Mouse (Mus musculus) liver, adult 2 months (tissue): ENCODE data around the gene Mpv17. TPM values are rescaled to one million over a fixed set of nuclear protein-coding genes. Genes with fewer than 3 reads are reported as not detected.

Experiments used
- DNase-seq: peaks from one replicate; pipeline ENCODE4 v3.0.0-alpha.2; 2011; ENCODE audit warnings: low read depth, low spot score; ENCODE audit errors: extremely low read depth
- H3K27ac ChIP-seq: fragments of 200-500 bp; replicated peaks from 2 replicates; pipeline ENCODE4 v1.5.1; 2012; ENCODE audit warnings: low read depth, mild to moderate bottlenecking, control low read depth, inconsistent platforms, low read length; ENCODE audit not compliant: insufficient read depth
- H3K27me3 ChIP-seq: fragments of 200-500 bp; 2 replicates; pipeline ENCODE4 v1.6.1; 2012; ENCODE audit warnings: mild to moderate bottlenecking, moderate library complexity, low read length, inconsistent platforms; ENCODE audit not compliant: control insufficient read depth, insufficient read depth
- H3K36me3 ChIP-seq: fragments of 200-500 bp; 2 replicates; pipeline ENCODE4 v1.6.1; 2012; ENCODE audit warnings: low read length, inconsistent platforms; ENCODE audit not compliant: control insufficient read depth, insufficient read depth
- H3K4me1 ChIP-seq: fragments of 200-500 bp; 2 replicates; pipeline ENCODE4 v1.6.1; 2011; ENCODE audit warnings: low read length; ENCODE audit not compliant: control insufficient read depth, insufficient read depth
- H3K4me3 ChIP-seq: fragments of 200-500 bp; 2 replicates; pipeline ENCODE4 v1.5.1; 2011; ENCODE audit warnings: low read depth, mild to moderate bottlenecking, control low read depth, low read length, moderate library complexity; ENCODE audit not compliant: insufficient read depth
- H3K79me2 ChIP-seq: fragments of 200-500 bp; 2 replicates; pipeline ENCODE4 v1.6.1; 2012; ENCODE audit warnings: inconsistent platforms, mild to moderate bottlenecking, low read length, moderate library complexity; ENCODE audit not compliant: control insufficient read depth, insufficient read depth
- H3K9ac ChIP-seq: fragments of 200-500 bp; 2 replicates; pipeline ENCODE4 v1.6.1; 2012; ENCODE audit warnings: low read depth, mild to moderate bottlenecking, control low read depth, inconsistent platforms, low read length
- CTCF ChIP-seq: fragments of 200-500 bp; IDR thresholded peaks from 2 replicates; pipeline ENCODE4 v1.5.1; 2011; ENCODE audit warnings: low read depth, low read length, control low read depth
- POLR2A ChIP-seq: fragments of 200-500 bp; IDR thresholded peaks from 2 replicates; pipeline ENCODE4 v1.6.1; 2011; ENCODE audit warnings: low read length, control low read depth; ENCODE audit not compliant: insufficient read depth; ENCODE audit errors: extremely low read depth
- WGBS: fragments of 180-500 bp; shearing (Covaris S2); methylation state at CpG from one replicate; pipeline ENCODE4 v1.1.7; 2018; 5-methylcytosine and 5-hydroxymethylcytosine counted together
- polyA plus RNA-seq: library from polyadenylated mRNA; depleted of rRNA; stranded (reverse); fragments of >200 nt; gene quantifications from 2 replicates; pipeline ENCODE4 v1.2.3, GENCODE M21; 2012
- total RNA-seq: library from RNA; depleted of rRNA; stranded (reverse); fragments of >200 nt; gene quantifications from 2 replicates; pipeline ENCODE4 v1.2.3, GENCODE M21; 2014

The Mpv17 gene
- total and polyA plus RNA-seq, 2 experiments: 49.0 to 92.3 TPM

- peak overlapping the region; percentile 79 for H3K9ac ChIP-seq
- peaks cover 2% of the 10 kb centered on the region; the same call in 1 of the 2 replicates for H3K36me3 ChIP-seq
- DNase-seq: peak; percentile 33
- peak overlapping the region; percentile 93 for H3K27ac ChIP-seq
- no peaks in the 10 kb centered on the region for H3K27me3 ChIP-seq
- WGBS: under 1% methylated on average over 25 of the region's 25 CpGs
- peak overlapping the region; percentile 91 for H3K4me3 ChIP-seq
- TF ChIP-seq POLR2A (no peak), CTCF (no peak)
- peaks cover 3% of the 10 kb centered on the region; the same call in 1 of the 2 replicates for H3K4me1 ChIP-seq
- H3K79me2 ChIP-seq: peaks cover 16% of the 10 kb centered on the region; the same call in 1 of the 2 replicates
These were observed 25.3 kb upstream of the Mpv17 start for GRCm38 (mm10) chr5:31179301-31179765.

- H3K79me2 ChIP-seq: no peaks in the 10 kb centered on the region
- peaks cover 84% of the 10 kb centered on the region for H3K36me3 ChIP-seq
- DNase-seq: no peak
- H3K4me3 ChIP-seq: no peak overlapping the region
- H3K4me1 ChIP-seq: no peaks in the 10 kb centered on the region
- H3K27me3 ChIP-seq: no peaks in the 10 kb centered on the region
- no peak overlapping the region for H3K9ac ChIP-seq
- 94% methylated on average over 4 of the region's 4 CpGs for WGBS
- no peak for TF ChIP-seq POLR2A
- no peak for TF ChIP-seq CTCF
- H3K27ac ChIP-seq: no peak overlapping the region
These were observed 14.6 kb upstream of the Mpv17 start for GRCm38 (mm10) chr5:31168630-31169029.

- DNase-seq: no peak
- H3K4me3 ChIP-seq: no peak overlapping the region
- peaks cover 74% of the 10 kb centered on the region for H3K36me3 ChIP-seq
- TF ChIP-seq CTCF (no peak), POLR2A (no peak)
- no peak overlapping the region for H3K27ac ChIP-seq
- 98% methylated on average over 1 of the region's 1 CpGs for WGBS
- no peaks in the 10 kb centered on the region for H3K79me2 ChIP-seq
- H3K9ac ChIP-seq: no peak overlapping the region
- no peaks in the 10 kb centered on the region for H3K4me1 ChIP-seq
- no peaks in the 10 kb centered on the region for H3K27me3 ChIP-seq
These were observed 10.8 kb upstream of the Mpv17 start for GRCm38 (mm10) chr5:31164878-31165277.

- no peaks in the 10 kb centered on the region for H3K27me3 ChIP-seq
- H3K36me3 ChIP-seq: peaks cover 75% of the 10 kb centered on the region
- DNase-seq: no peak
- no peak overlapping the region for H3K4me3 ChIP-seq
- H3K27ac ChIP-seq: no peak overlapping the region
- TF ChIP-seq POLR2A (no peak), CTCF (no peak)
- H3K79me2 ChIP-seq: no peaks in the 10 kb centered on the region
- no peak overlapping the region for H3K9ac ChIP-seq
- H3K4me1 ChIP-seq: no peaks in the 10 kb centered on the region
These were observed 8.4 kb upstream of the Mpv17 start for GRCm38 (mm10) chr5:31162462-31162861.

GRCm38 (mm10) chr5:31153516-31154151, 417 bp downstream of the Mpv17 start:
- WGBS: 23% methylated on average over 6 of the region's 6 CpGs
- DNase-seq: no peak
- Histone ChIP-seq H3K36me3 (peaks cover 15% of the 10 kb centered on the region), H3K4me1 (peaks cover 7% of the 10 kb centered on the region; the same call in 1 of the 2 replicates), H3K27ac (no peak overlapping the region), H3K79me2 (no peaks in the 10 kb centered on the region), H3K27me3 (no peaks in the 10 kb centered on the region), H3K9ac (peak overlapping the region; percentile 35), H3K4me3 (peak overlapping the region; percentile 92)
- TF ChIP-seq CTCF (no peak), POLR2A (no peak)

GRCm38 (mm10) chr5:31151746-31152145, 2.3 kb downstream of the Mpv17 start:
- Histone ChIP-seq H3K4me1 (peaks cover 7% of the 10 kb centered on the region; the same call in 1 of the 2 replicates), H3K27ac (no peak overlapping the region), H3K9ac (no peak overlapping the region), H3K79me2 (no peaks in the 10 kb centered on the region), H3K4me3 (no peak overlapping the region), H3K27me3 (no peaks in the 10 kb centered on the region), H3K36me3 (peaks cover under 1% of the 10 kb centered on the region; the same call in 1 of the 2 replicates)
- WGBS: 75% methylated on average over 3 of the region's 3 CpGs
- no peak for DNase-seq
- TF ChIP-seq POLR2A (no peak), CTCF (no peak)
